Mouse (Mus musculus) intestine, embryonic 14.5 days (tissue): Measurements from ENCODE around the gene Hat1. TPM values are rescaled to one million over a fixed set of nuclear protein-coding genes. Genes with fewer than 3 reads are reported as not detected.
A peak's percentile ranks its signal among the peaks of the same experiment; 100 is the strongest.

Experiments used
- ATAC-seq: fragments of 200-750 bp; cut with Nextera tagmentation; replicated peaks from 2 replicates; pipeline ENCODE4 v1.8.0; 2017; ENCODE audit warnings: low read depth, moderate number of reproducible peaks, moderate TSS enrichment, moderate library complexity; ENCODE audit not compliant: low FRiP score, low TSS enrichment
- DNase-seq: peaks from one replicate; pipeline ENCODE4 v3.0.0-alpha.2; 2018; ENCODE audit warnings: low spot score
- H3K27ac ChIP-seq: fragments of 300-500 bp; sonication (generic); 2 replicates; pipeline ENCODE4 v1.5.1; 2014; ENCODE audit warnings: low read depth, mild to moderate bottlenecking, control low read depth
- H3K27me3 ChIP-seq: fragments of 300-500 bp; sonication (generic); replicated peaks from 2 replicates; pipeline ENCODE4 v1.6.1; 2014; ENCODE audit warnings: low read length, control low read depth; ENCODE audit not compliant: control insufficient read depth, insufficient read depth
- H3K36me3 ChIP-seq: fragments of 300-500 bp; sonication (generic); 2 replicates; pipeline ENCODE4 v1.6.1; 2014; ENCODE audit warnings: low read length, control low read depth; ENCODE audit not compliant: control insufficient read depth, insufficient read depth
- H3K4me1 ChIP-seq: fragments of 300-500 bp; sonication (generic); replicated peaks from 2 replicates; pipeline ENCODE4 v1.6.1; 2014; ENCODE audit warnings: low read length, control low read depth, mixed read lengths; ENCODE audit not compliant: control insufficient read depth, insufficient read depth
- H3K4me2 ChIP-seq: fragments of 300-500 bp; sonication (generic); 2 replicates; pipeline ENCODE4 v1.6.1; 2014; ENCODE audit warnings: low read length
- H3K4me3 ChIP-seq: fragments of 300-500 bp; sonication (generic); 2 replicates; pipeline ENCODE4 v1.5.1; 2014; ENCODE audit warnings: low read depth, low read length, control low read depth, mixed read lengths
- H3K9ac ChIP-seq: fragments of 300-500 bp; sonication (generic); 2 replicates; pipeline ENCODE4 v1.6.1; 2014; ENCODE audit warnings: mild to moderate bottlenecking, low read length
- H3K9me3 ChIP-seq: fragments of 300-500 bp; sonication (generic); 2 replicates; pipeline ENCODE4 v1.6.1; 2016; ENCODE audit warnings: low read length, control low read depth; ENCODE audit not compliant: control insufficient read depth
- WGBS: fragments of 180-500 bp; shearing (Covaris S2); extraction: QIAGEN DNeasy Blood & Tissue Kit; methylation state at CpG from one replicate; pipeline ENCODE4 v1.1.7; 2014; 5-methylcytosine and 5-hydroxymethylcytosine counted together
- polyA plus RNA-seq: library from polyadenylated mRNA; unstranded; fragments of >200 nt; fragmentation: Nextera tagmentation; extraction: Ambion mirVana; gene quantifications from 2 replicates; pipeline ENCODE4 v1.2.1, GENCODE M21; 2014

Hat1 gene
- polyA plus RNA-seq, 1 experiment from 2014 or later = 116 TPM

GRCm38 (mm10) chr2:71389864-71390263, 1.1 kb downstream of the Hat1 start:
- 57% methylated on average over 9 of the region's 9 CpGs for WGBS
- H3K27ac ChIP-seq = peak overlapping the region; percentile 87; the same call in 1 of the 2 replicates

GRCm38 (mm10) chr2:71405613-71406012, 16.9 kb downstream of the Hat1 start:
- no peak overlapping the region for H3K9ac ChIP-seq
- no peak overlapping the region for H3K4me2 ChIP-seq
- H3K4me1 ChIP-seq = no peaks in the 10 kb centered on the region
- H3K27me3 ChIP-seq = no peaks in the 10 kb centered on the region
- no peak overlapping the region for H3K4me3 ChIP-seq
- ATAC-seq (no peak), DNase-seq (no peak)
- no peaks in the 10 kb centered on the region for H3K9me3 ChIP-seq
- WGBS = 94% methylated on average over 1 of the region's 1 CpGs
- peaks cover 29% of the 10 kb centered on the region for H3K36me3 ChIP-seq
- H3K27ac ChIP-seq = no peak overlapping the region

More at GRCm38 (mm10) chr2:71389864-71390263, 1.1 kb downstream of the Hat1 start:
- peak overlapping the region; percentile 88 for H3K4me3 ChIP-seq
- H3K36me3 ChIP-seq = peaks cover 27% of the 10 kb centered on the region
- H3K27me3 ChIP-seq = no peaks in the 10 kb centered on the region
- ATAC-seq (no peak), DNase-seq (no peak)
- H3K9me3 ChIP-seq = no peaks in the 10 kb centered on the region
- peak overlapping the region; percentile 63 for H3K4me2 ChIP-seq
- peaks cover 8% of the 10 kb centered on the region; the same call in 1 of the 2 replicates for H3K4me1 ChIP-seq
- peak overlapping the region; percentile 83 for H3K9ac ChIP-seq

- H3K9me3 ChIP-seq = no peaks in the 10 kb centered on the region
- no peak overlapping the region for H3K9ac ChIP-seq
- H3K4me1 ChIP-seq = no peaks in the 10 kb centered on the region
- H3K36me3 ChIP-seq = peaks cover 51% of the 10 kb centered on the region
- no peak for ATAC-seq
- no peak overlapping the region for H3K4me3 ChIP-seq
- H3K27me3 ChIP-seq = no peaks in the 10 kb centered on the region
- 88% methylated on average over 3 of the region's 3 CpGs for WGBS
- H3K27ac ChIP-seq = no peak overlapping the region
- no peak overlapping the region for H3K4me2 ChIP-seq
- no peak for DNase-seq
These were observed 30.1 kb downstream of the Hat1 start for GRCm38 (mm10) chr2:71418760-71419280.

DNA sequence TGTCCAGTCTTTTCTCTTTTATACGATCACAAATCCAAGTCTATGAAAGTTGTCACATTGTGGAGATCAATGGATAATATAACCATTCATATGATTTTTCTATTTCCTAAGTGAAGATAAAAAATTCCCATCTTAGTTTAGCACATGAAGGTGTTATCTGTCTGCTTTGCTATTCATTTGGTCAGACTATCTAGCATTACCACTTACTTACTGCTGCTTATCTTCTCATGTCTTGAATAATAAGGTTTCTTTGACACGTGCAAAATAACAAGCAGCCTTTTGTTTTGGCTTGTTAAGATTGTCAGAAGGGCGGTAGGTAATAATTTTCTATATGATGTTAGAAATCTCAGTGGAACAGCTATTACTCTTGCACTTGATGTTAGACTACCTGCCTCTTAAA, 30.6 kb downstream of the Hat1 start:
- 89% methylated on average over 3 of the region's 3 CpGs for WGBS
- Histone ChIP-seq H3K9ac (no peak overlapping the region), H3K9me3 (no peaks in the 10 kb centered on the region), H3K27me3 (no peaks in the 10 kb centered on the region), H3K27ac (no peak overlapping the region), H3K4me1 (no peaks in the 10 kb centered on the region), H3K4me3 (no peak overlapping the region), H3K4me2 (no peak overlapping the region), H3K36me3 (peaks cover 57% of the 10 kb centered on the region)
- no peak for DNase-seq
- ATAC-seq = no peak

DNA sequence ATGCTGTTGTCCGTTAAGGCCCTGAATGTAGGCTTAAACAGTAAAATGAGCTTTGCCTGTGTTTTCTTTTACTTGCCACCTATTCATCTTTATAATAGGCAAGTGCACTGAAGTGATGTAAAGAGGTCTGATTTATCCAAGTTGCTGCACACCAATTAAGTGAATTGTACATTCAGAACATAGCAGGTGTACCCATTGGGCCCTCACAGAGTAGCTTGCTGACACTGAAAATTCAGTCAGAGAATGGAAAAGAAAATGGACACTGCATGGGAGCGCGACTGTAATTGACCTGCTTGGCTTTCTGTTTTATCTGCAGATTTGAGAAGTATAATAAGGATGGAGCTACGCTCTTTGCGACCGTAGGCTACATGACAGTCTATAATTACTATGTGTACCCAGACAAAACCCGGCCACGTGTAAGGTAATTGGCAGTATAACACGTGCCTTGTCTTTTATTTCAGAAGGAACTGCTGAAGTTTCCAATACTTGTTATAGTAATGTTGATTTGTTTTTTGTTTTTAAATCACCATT, 32.2 kb downstream of the Hat1 start:
- Histone ChIP-seq H3K27me3 (no peaks in the 10 kb centered on the region), H3K4me1 (no peaks in the 10 kb centered on the region), H3K27ac (no peak overlapping the region), H3K36me3 (peaks cover 64% of the 10 kb centered on the region), H3K9ac (no peak overlapping the region), H3K9me3 (no peaks in the 10 kb centered on the region), H3K4me2 (no peak overlapping the region), H3K4me3 (no peak overlapping the region)
- WGBS = 98% methylated on average over 9 of the region's 9 CpGs
- DNase-seq (no peak), ATAC-seq (no peak)

GRCm38 (mm10) chr2:71424545-71424944, 35.8 kb downstream of the Hat1 start:
- no peaks in the 10 kb centered on the region for H3K9me3 ChIP-seq
- H3K4me1 ChIP-seq = no peaks in the 10 kb centered on the region
- H3K4me2 ChIP-seq = no peak overlapping the region
- 84% methylated on average over 4 of the region's 4 CpGs for WGBS
- H3K36me3 ChIP-seq = peaks cover 68% of the 10 kb centered on the region
- ATAC-seq (no peak), DNase-seq (no peak)
- no peak overlapping the region for H3K27ac ChIP-seq
- H3K4me3 ChIP-seq = no peak overlapping the region
- H3K27me3 ChIP-seq = no peaks in the 10 kb centered on the region
- H3K9ac ChIP-seq = no peak overlapping the region

DNA sequence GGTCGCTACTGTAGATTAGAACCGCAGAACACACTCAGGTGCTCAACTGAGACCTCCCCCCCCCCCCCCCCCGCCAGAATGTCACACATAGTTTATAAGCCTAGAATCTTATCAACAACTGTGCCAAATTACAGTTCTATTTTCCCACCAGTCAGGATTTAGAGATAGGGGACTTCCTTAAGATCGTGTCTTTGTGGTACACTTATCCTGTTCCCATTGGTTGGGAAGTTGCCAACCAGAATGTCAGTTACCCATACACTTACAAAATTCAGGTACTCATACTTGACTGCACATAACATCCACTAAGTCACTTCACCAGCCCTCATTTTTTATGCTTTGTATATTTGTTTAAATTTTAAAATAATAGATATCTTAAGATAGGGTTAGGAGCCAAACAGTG, 46.7 kb downstream of the Hat1 start:
- Histone ChIP-seq H3K27ac (no peak overlapping the region), H3K4me1 (no peaks in the 10 kb centered on the region), H3K27me3 (no peaks in the 10 kb centered on the region), H3K9ac (no peak overlapping the region), H3K36me3 (peaks cover 56% of the 10 kb centered on the region), H3K4me2 (no peak overlapping the region), H3K4me3 (no peak overlapping the region), H3K9me3 (no peaks in the 10 kb centered on the region)
- WGBS = 94% methylated on average over 3 of the region's 4 CpGs
- no peak for DNase-seq
- no peak for ATAC-seq

- Histone ChIP-seq H3K27me3 (no peaks in the 10 kb centered on the region), H3K27ac (no peak overlapping the region), H3K36me3 (peaks cover 36% of the 10 kb centered on the region), H3K4me3 (no peak overlapping the region), H3K9ac (no peak overlapping the region), H3K4me1 (no peaks in the 10 kb centered on the region), H3K4me2 (no peak overlapping the region), H3K9me3 (no peaks in the 10 kb centered on the region)
- DNase-seq (no peak), ATAC-seq (no peak)
- 31% methylated on average over 2 of the region's 2 CpGs for WGBS
These were observed 54.6 kb downstream of the Hat1 start for GRCm38 (mm10) chr2:71443376-71443775.

GRCm38 (mm10) chr2:71445536-71446196, 56.9 kb downstream of the Hat1 start:
- no peak overlapping the region for H3K9ac ChIP-seq
- no peak overlapping the region for H3K27ac ChIP-seq
- H3K27me3 ChIP-seq = 0 out of 2 replicates have a peak, but pooled peaks cover 2% of the 10 kb centered on the region
- ATAC-seq = no peak
- no peak overlapping the region for H3K4me2 ChIP-seq
- no peak for DNase-seq
- no peak overlapping the region for H3K4me3 ChIP-seq
- H3K36me3 ChIP-seq = peaks cover 17% of the 10 kb centered on the region
- H3K9me3 ChIP-seq = no peaks in the 10 kb centered on the region
- 60% methylated on average over 17 of the region's 17 CpGs for WGBS
- no peaks in the 10 kb centered on the region for H3K4me1 ChIP-seq
